Mouse (Mus musculus): ENCODE measurements around the gene P2rx1.

GRCm38 (mm10) chr11:73007698-73008481, 9.0 kb downstream of the P2rx1 start:
- TF ChIP-seq CTCF (IDR thresholded peaks at IDR 0.05; ENCODE audit: borderline replicate concordance, insufficient read depth, low read length) (peak; percentile 82), POLR2A (IDR thresholded peaks at IDR 0.05; ENCODE audit: low read depth, low read length) (no peak)
